Mouse (Mus musculus) erythroblast, embryonic 14.5 days (primary cell): Measurements from ENCODE around the gene Tmem164.

Source experiments
- GATA1 ChIP-seq: IDR thresholded peaks from 2 replicates; pipeline ENCODE4 v1.6.1; 2012; ENCODE audit warnings: low read length, inconsistent platforms, mixed read lengths
- TAL1 ChIP-seq: IDR thresholded peaks from 3 replicates; pipeline ENCODE4 v1.6.1; 2012; ENCODE audit warnings: low read length, inconsistent platforms, mixed read lengths

GRCm38 (mm10) chrX:142665423-142665805 is 15.8 kb upstream of the Tmem164 start:
- no peak for TF ChIP-seq TAL1
- TF ChIP-seq GATA1, result no peak
